Mouse (Mus musculus): ENCODE measurements around the gene Inpp5a. TPM values are rescaled to one million over a fixed set of nuclear protein-coding genes. Genes with fewer than 3 reads are reported as not detected.

The Inpp5a gene
- polyA plus RNA-seq, 1 experiment from 2014 or later = 35.5 TPM

GRCm38 (mm10) chr7:139585183-139585821 lies 196.4 kb downstream of the Inpp5a start:
- ATAC-seq = no peak
- H3K4me3 ChIP-seq (replicated peaks) = no peak overlapping the region
- no peak overlapping the region for H3K27ac ChIP-seq
- H3K9me3 ChIP-seq = no peaks in the 10 kb centered on the region
- peaks cover 85% of the 10 kb centered on the region for H3K27me3 ChIP-seq (replicated peaks)
- no peak overlapping the region for H3K9ac ChIP-seq
- peaks cover 27% of the 10 kb centered on the region for H3K4me1 ChIP-seq (replicated peaks)
- H3K36me3 ChIP-seq = no peaks in the 10 kb centered on the region
- no peak overlapping the region for H3K4me2 ChIP-seq (replicated peaks)
- WGBS = 3% methylated on average over 29 of the region's 29 CpGs

GRCm38 (mm10) chr7:139587919-139588318 lies 199.0 kb downstream of the Inpp5a start:
- no peak overlapping the region for H3K9ac ChIP-seq
- H3K9me3 ChIP-seq = no peaks in the 10 kb centered on the region
- peaks cover 6% of the 10 kb centered on the region; the same call in 1 of the 2 replicates for H3K4me1 ChIP-seq (replicated peaks)
- no peak overlapping the region for H3K4me2 ChIP-seq (replicated peaks)
- no peaks in the 10 kb centered on the region for H3K36me3 ChIP-seq
- H3K27ac ChIP-seq = no peak overlapping the region
- no peak overlapping the region for H3K4me3 ChIP-seq (replicated peaks)
- WGBS = 30% methylated on average over 7 of the region's 7 CpGs
- ATAC-seq = no peak
- peaks cover 59% of the 10 kb centered on the region for H3K27me3 ChIP-seq (replicated peaks)

GRCm38 (mm10) chr7:139590302-139590701 lies 201.4 kb downstream of the Inpp5a start:
- peak; percentile 28; the same call in 1 of the 2 replicates for ATAC-seq

GRCm38 (mm10) chr7:139591311-139591710 lies 202.4 kb downstream of the Inpp5a start:
- H3K9ac ChIP-seq = no peak overlapping the region
- no peaks in the 10 kb centered on the region for H3K9me3 ChIP-seq
- no peak for ATAC-seq
- WGBS = 86% methylated on average over 5 of the region's 5 CpGs
- H3K27ac ChIP-seq = no peak overlapping the region
- H3K4me2 ChIP-seq (replicated peaks) = no peak overlapping the region
- no peak overlapping the region for H3K4me3 ChIP-seq (replicated peaks)
- no peaks in the 10 kb centered on the region for H3K36me3 ChIP-seq
- H3K4me1 ChIP-seq (replicated peaks) = no peaks in the 10 kb centered on the region
- peaks cover 27% of the 10 kb centered on the region for H3K27me3 ChIP-seq (replicated peaks)

More at GRCm38 (mm10) chr7:139590302-139590701, 201.4 kb downstream of the Inpp5a start:
- WGBS = 39% methylated on average over 3 of the region's 3 CpGs
- H3K4me1 ChIP-seq (replicated peaks) = no peaks in the 10 kb centered on the region
- H3K27ac ChIP-seq = no peak overlapping the region
- no peaks in the 10 kb centered on the region for H3K9me3 ChIP-seq
- no peak overlapping the region for H3K9ac ChIP-seq
- H3K4me3 ChIP-seq (replicated peaks) = no peak overlapping the region
- H3K36me3 ChIP-seq = no peaks in the 10 kb centered on the region
- H3K4me2 ChIP-seq (replicated peaks) = no peak overlapping the region
- H3K27me3 ChIP-seq (replicated peaks) = peaks cover 37% of the 10 kb centered on the region

GRCm38 (mm10) chr7:139595311-139595710 lies 206.4 kb downstream of the Inpp5a start:
- H3K27ac ChIP-seq = no peak overlapping the region
- H3K4me3 ChIP-seq (replicated peaks) = no peak overlapping the region
- 70% methylated on average over 6 of the region's 6 CpGs for WGBS
- 0 out of 2 replicates have a peak, but pooled peaks cover 5% of the 10 kb centered on the region for H3K27me3 ChIP-seq (replicated peaks)
- no peaks in the 10 kb centered on the region for H3K9me3 ChIP-seq
- H3K36me3 ChIP-seq = no peaks in the 10 kb centered on the region
- ATAC-seq = no peak
- no peak overlapping the region for H3K9ac ChIP-seq
- H3K4me2 ChIP-seq (replicated peaks) = no peak overlapping the region
- no peaks in the 10 kb centered on the region for H3K4me1 ChIP-seq (replicated peaks)

- Histone ChIP-seq H3K4me2 (replicated peaks) (no peak overlapping the region), H3K27me3 (replicated peaks) (0 out of 2 replicates have a peak, but pooled peaks cover 5% of the 10 kb centered on the region), H3K36me3 (no peaks in the 10 kb centered on the region), H3K27ac (no peak overlapping the region), H3K9ac (no peak overlapping the region), H3K4me1 (replicated peaks) (no peaks in the 10 kb centered on the region), H3K9me3 (no peaks in the 10 kb centered on the region), H3K4me3 (replicated peaks) (no peak overlapping the region)
- ATAC-seq = no peak
- WGBS = 66% methylated on average over 6 of the region's 6 CpGs
Measured at GRCm38 (mm10) chr7:139595862-139596261, 207.0 kb downstream of the Inpp5a start.

GRCm38 (mm10) chr7:139610328-139610727 lies 221.4 kb downstream of the Inpp5a start:
- no peak overlapping the region for H3K4me2 ChIP-seq (replicated peaks)
- WGBS = 67% methylated on average over 2 of the region's 2 CpGs
- H3K9ac ChIP-seq = no peak overlapping the region
- H3K27ac ChIP-seq = no peak overlapping the region
- H3K36me3 ChIP-seq = no peaks in the 10 kb centered on the region
- ATAC-seq = no peak
- H3K9me3 ChIP-seq = no peaks in the 10 kb centered on the region
- H3K4me3 ChIP-seq (replicated peaks) = no peak overlapping the region
- no peaks in the 10 kb centered on the region for H3K27me3 ChIP-seq (replicated peaks)
- no peaks in the 10 kb centered on the region for H3K4me1 ChIP-seq (replicated peaks)

GRCm38 (mm10) chr7:139615767-139616766 lies 227.2 kb downstream of the Inpp5a start:
- H3K4me1 ChIP-seq (replicated peaks) = no peaks in the 10 kb centered on the region
- H3K27ac ChIP-seq = no peak overlapping the region
- H3K9me3 ChIP-seq = no peaks in the 10 kb centered on the region
- H3K9ac ChIP-seq = no peak overlapping the region
- WGBS = 57% methylated on average over 12 of the region's 12 CpGs
- H3K4me2 ChIP-seq (replicated peaks) = no peak overlapping the region
- ATAC-seq = peak; percentile 62; the same call in 1 of the 2 replicates
- no peak overlapping the region for H3K4me3 ChIP-seq (replicated peaks)
- peaks cover 3% of the 10 kb centered on the region; the same call in 1 of the 2 replicates for H3K27me3 ChIP-seq (replicated peaks)
- no peaks in the 10 kb centered on the region for H3K36me3 ChIP-seq

GRCm38 (mm10) chr7:139622568-139622967 lies 233.7 kb downstream of the Inpp5a start:
- Histone ChIP-seq H3K27me3 (replicated peaks) (no peaks in the 10 kb centered on the region), H3K4me2 (replicated peaks) (no peak overlapping the region), H3K36me3 (no peaks in the 10 kb centered on the region), H3K4me3 (replicated peaks) (no peak overlapping the region), H3K4me1 (replicated peaks) (no peaks in the 10 kb centered on the region), H3K9ac (no peak overlapping the region), H3K27ac (no peak overlapping the region), H3K9me3 (no peaks in the 10 kb centered on the region)
- ATAC-seq = no peak
- WGBS = 83% methylated on average over 13 of the region's 13 CpGs

GRCm38 (mm10) chr7:139625156-139625555 lies 236.2 kb downstream of the Inpp5a start:
- no peak overlapping the region for H3K4me2 ChIP-seq (replicated peaks)
- H3K4me3 ChIP-seq (replicated peaks) = no peak overlapping the region
- H3K27me3 ChIP-seq (replicated peaks) = no peaks in the 10 kb centered on the region
- H3K4me1 ChIP-seq (replicated peaks) = no peaks in the 10 kb centered on the region
- H3K27ac ChIP-seq = no peak overlapping the region
- H3K36me3 ChIP-seq = no peaks in the 10 kb centered on the region
- WGBS = 81% methylated on average over 9 of the region's 9 CpGs
- ATAC-seq = no peak
- H3K9ac ChIP-seq = no peak overlapping the region
- no peaks in the 10 kb centered on the region for H3K9me3 ChIP-seq
